Mouse (Mus musculus): ENCODE measurements around the gene Nrf1. TPM values are rescaled to one million over a fixed set of nuclear protein-coding genes. Genes with fewer than 3 reads are reported as not detected.

The Nrf1 gene
- 100 to 1,000 TPM in 1 of 2 experiments, 10 to 100 TPM in 1; 75.3 to 103 TPM for polyA plus RNA-seq (2017; shearing (Covaris generic))

DNA sequence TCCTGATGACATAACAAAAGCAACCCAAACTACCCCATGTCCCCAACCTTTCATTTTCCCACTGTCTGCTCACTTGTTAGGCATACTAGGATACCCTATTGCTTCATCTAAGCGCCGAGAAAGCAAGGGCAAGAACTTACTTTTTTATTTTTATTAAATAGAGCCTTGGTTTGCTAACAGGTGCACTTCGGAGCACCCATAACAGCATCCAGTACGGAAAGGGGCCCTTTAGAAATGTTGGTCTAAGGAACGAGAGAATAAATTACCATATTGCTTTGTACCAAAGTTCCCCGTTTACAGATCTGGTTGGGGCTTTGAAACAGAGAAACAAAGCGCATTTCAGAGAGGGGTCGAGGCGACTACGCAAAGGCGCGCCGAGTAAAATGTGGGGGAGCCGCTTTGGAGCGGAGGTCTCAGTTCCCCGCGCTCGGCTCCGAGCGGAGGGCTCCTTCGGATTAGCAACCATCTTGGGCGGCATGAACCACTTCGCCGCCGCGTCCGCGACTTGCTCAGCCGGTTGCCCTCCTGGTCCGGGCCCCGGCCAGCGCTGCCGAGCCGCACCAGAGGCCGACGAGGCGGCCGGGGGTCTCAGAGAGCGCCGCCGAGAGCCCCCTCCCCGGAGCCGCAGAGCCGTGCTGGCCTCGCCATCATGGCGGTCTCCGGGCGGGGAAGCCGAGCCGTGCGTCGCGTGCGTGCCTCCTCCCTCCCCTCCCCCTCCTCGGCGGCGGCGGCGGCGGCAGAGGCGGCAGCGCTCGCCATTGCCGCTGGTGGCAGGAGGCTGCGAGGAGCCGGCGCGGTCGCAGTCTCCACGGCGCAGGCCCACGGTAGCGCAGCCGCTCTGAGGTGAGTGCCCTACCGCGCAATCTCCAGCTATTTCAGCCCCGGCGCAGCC, at the start of gene Nrf1:
Nrf1 (plus strand) TSS at position 718 of the 892 bp plus-strand sequence.
- ATAC-seq, result peak; percentile 80

DNA sequence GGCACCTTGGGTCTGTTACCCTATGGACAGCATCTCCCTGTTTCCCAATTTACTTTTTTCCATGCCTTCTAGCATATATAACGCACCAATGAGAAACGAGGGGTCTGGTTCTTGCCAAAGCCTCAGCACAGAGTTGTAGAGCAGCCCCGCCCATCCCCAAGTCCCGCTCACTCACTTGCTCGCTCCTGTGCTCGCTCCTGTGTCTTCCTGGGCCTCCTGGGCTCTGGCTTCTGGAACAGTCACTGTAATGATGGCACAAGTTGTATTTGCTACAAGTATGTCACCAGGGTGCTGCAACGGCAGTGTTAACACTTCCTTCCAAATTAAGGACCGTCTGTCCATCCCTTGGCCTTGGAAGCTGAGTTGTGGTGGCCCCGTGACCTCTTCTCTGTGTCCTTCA, 49.6 kb upstream of the Nrf1 start:
- ATAC-seq, result no peak

DNA sequence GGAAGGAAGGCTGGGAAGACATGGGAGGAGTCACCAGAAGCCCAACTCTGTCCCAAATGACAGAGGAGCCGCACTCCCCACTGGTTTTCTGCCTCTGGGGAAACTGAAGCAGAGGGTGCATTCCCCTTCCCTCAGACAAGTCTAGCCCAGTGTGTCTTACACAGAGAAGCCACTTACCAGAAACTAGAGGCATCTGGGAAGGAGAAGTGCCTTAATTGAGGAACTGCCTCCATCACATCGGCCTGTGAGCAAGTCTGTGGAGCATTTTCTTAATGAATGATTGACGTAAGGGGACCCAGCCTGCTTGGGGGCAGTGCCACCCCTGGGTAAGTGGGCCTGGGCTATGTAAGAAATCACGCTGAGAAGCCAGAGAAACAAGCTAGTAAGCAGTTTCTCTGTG, 49.0 kb upstream of the Nrf1 start:
- no peak for ATAC-seq

DNA sequence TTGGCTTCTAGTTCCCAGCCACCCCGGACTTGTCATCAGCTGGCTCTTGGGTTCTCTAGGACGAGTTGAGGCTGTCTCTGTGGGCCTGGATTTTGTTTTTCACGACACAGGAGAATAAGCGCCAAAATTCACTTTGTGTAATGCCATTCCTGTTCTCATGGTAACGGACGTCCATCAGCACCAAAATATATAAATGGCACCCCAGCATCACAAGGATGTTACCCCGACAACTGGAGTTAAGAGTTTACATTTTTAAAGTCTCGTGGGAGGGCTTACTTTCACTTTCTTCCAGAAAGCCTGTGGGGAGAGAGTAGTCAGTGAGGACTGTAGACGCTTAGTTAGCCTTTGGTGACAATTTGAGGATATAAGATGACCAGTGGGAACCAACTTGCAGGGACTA, 45.2 kb upstream of the Nrf1 start:
- ATAC-seq, result no peak

DNA sequence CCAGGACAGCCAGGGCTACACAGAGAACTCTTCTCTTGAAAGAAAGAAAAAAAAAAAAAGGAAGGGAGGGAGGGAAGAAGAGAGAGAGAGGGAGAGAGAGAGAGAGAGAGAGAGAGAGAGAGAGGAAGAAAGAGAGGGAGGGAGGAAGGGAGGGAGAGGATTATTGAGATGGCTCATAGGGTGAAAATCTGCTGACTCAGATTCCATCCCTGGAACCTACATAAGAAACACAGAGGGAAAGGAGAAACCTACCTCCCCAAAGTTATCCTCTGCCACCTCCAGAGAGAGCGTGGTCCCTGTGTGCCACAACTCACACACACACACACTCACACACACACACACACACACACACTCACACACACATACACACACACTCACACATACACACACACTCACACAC, 41.9 kb upstream of the Nrf1 start:
- ATAC-seq, result no peak

DNA sequence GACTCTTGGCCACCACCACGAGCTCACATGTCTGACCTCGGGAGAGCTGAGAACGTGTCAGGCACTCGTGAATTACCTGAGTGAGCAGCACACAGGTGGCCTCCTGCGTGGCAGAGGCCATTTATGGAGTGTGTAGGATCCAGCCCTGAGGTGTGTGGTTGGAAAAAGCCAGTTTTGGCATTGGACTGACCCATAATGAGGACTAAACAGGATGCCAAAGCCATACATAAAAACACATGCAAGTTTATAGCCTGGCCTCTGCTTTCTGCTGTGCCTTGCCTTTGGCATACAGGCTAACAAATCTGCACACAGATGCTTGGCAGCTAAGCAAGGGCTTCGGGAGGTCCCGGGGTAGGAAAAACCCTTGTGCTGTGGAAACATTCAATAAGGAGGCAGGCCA, 38.6 kb upstream of the Nrf1 start:
- no peak for ATAC-seq

DNA sequence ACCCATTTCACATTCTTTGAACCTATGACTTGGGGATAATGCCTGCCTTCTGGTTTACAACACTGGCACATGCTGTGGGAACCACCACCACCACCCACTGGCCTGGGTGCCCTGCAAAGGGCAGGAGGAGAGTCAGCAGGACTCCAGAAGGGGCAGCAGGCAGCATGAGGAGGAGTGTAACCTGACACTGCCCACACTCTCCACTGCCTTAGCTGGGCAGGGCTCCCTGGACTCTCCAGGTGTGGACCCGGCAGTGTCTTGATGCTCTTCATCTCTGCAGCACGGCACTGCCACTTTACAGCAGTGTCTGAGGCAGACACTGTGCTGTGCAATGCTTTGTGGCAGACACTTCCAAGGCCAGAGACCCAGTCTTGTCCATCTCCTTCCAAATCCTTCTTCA, 34.3 kb upstream of the Nrf1 start:
- ATAC-seq, result no peak

DNA sequence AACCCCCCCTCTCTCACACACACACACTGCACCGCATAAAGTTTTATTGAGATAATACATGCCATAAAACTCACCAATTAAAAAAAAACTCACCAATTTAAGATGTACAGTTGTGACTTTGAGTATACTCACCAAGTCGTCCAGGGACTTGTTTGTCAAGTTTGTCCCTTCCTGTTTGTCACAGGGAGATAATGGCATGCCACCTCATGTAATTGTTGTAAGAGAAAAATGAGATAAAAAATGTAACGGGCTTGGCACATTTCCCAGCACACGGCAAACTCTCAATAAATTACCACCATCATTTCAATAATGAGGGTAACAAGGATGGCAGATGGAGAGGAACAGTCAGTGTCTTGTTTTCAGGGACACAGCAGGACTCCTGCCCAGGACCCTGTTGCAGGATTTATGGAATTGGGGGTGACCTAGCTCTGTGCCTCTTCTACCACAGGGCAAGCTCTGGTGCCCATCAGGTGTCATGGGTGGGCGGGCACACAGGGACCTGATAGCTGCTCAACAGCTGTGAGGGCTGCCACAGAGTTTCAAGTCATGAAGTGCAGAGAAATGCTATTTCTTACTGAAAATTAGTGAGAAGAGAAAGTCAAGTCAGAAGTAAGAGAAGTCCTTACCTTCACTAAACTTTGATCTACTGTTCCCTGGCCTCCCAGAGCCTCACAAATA, 33.5 kb upstream of the Nrf1 start:
- ATAC-seq, result no peak

DNA sequence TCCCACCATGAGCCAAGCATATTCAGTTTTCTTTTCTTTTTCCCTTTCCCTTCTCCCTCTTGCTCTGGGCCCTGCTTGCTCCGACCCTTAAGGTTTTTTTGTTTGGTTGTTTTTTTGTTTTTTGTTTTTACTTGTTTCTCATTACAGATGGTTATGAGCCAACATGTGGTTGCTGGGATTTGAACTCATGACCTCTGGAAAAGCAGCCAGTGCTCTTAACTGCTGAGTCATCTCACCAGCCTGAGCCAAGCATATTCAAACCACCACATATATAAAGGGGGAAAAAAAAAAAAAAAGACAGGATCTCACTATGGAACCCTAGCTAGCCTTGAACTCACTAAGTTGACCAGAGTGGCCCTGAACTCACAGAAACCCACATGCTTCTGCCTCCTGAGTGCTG, 26.5 kb upstream of the Nrf1 start:
- no peak for ATAC-seq

DNA sequence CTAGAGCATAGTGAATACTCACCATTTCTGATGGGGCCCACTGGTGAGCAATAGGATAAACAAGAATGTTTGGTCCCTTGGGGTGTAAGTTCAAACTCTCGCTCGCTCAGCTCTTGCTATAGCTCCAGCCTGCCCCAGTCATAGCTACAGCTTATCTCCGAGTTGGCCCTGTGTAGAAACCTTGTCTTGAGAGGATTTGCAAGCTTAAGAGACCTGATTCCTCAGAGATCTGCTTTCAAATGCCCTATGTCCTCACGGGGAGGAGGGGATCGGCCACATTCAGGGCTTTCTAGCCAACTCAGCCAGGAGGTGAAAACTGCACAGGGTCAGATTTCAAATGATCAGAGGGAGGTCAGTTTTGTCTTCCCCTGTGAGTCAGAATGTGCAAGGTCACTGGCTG, 26.1 kb upstream of the Nrf1 start:
- ATAC-seq, result no peak

DNA sequence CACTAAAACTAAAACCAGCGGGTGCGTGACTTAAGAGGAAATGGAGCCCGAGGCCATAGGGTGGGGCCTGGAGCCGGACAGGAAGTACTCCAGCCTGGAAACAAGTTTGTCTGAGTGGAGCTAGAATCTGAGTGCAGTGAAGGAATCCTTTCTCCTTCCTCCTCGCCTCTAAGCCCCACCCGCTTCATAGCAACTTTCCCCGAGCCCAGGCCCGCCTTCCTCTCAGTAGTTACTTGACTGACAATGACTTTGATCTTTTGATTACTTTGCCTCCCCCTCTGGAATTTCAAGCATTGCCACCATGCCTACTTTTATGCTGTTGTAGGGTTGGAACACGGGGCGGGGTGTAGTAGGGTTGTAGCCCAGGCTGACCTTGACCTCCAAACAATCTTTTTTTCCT, 21.0 kb upstream of the Nrf1 start:
- ATAC-seq, result no peak

DNA sequence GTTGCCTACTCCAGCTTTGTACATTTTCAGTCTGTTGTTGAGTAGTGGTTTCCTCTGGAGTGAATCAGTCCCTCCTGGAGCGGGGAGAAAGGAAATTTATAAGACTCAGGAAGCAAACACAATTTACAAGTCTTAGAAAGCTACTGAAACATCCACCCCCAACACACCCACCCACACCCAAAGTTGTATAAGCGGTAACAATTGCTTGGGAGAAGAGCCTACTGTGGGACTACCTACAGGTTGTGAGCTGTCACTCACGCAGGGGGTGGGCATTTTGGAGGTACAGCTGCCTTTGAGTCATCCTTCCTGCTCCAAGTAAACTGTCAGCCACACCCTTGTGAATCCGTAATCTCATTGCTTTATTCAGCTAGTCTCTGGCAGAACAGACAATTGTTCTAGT, 19.4 kb upstream of the Nrf1 start:
- no peak for ATAC-seq

DNA sequence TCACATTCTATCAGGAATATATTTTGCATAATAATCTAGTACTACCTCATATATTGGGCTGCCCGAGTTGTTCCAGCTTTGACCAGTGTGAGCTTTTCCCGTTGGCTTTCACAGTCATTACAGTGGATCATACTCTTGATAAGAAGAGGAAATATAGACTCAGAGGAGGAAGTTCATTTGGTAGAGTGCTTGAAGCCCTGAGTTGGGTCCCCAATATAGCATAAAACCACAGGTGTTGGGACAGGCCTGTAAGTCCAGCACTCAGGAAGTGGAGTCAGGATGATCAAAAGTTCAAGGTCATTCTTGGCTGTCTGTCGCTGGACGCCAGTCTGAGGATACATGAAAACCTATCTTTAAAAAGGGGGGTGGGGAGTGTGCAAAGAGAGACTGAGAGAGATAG, 12.7 kb upstream of the Nrf1 start:
- no peak for ATAC-seq

DNA sequence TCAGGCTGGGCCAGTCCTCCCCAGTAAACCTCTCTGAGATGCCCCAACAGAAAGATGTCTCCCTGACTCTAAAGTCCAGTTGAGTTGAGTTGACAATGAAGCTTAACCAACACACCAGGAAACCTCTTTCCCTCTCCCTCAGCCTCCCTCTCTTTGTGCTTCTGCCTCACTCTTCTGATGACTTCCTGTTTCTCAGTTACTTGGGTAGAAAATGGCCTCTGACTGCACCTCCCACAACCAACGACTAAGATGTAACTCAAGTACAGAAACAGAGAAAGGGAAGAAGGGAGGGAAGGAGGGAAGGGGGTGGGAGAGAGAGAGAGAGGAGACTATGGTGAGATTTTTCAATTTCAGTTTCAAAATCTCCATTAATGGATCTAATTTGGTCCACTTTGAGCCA, 6.3 kb upstream of the Nrf1 start:
- no peak for ATAC-seq

DNA sequence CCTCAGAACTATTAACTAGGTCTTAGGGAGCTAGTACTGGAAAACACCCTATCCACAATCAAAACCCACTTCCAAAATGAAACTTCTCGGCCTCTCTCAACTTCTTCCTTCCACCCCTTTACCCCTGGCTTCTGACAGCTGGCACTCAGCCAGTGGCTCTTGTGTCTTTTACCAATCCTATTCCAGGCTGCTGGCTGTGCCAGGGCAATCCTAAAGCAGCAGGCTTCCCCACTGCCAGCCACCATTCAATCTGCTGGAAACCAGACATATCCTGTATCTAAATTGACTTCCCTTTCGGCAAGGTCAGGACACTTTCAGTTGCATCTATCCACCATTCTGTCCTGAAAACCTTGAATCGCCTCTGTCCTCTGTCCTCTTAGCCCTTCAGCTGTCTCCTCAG, 5.3 kb upstream of the Nrf1 start:
- ATAC-seq, result no peak

DNA sequence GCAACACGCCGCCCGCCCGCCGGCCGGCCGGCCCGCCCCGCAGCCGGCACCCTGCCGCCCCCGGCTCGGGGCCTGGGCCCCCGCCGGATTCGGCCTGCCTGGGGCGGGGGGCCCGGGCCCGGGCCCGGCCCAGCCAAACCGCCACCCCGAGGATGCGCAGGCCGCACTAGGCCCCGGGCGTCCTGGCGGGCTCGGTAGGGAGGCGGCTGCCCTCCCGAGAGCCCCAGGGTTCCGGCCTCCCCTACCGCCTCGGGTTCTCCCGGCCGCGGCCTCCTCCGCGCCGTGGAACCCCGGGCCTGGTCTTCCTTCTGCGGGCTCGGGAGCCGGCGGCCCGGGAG, 344 bp downstream of the Nrf1 start:
- peak; percentile 55 for ATAC-seq

DNA sequence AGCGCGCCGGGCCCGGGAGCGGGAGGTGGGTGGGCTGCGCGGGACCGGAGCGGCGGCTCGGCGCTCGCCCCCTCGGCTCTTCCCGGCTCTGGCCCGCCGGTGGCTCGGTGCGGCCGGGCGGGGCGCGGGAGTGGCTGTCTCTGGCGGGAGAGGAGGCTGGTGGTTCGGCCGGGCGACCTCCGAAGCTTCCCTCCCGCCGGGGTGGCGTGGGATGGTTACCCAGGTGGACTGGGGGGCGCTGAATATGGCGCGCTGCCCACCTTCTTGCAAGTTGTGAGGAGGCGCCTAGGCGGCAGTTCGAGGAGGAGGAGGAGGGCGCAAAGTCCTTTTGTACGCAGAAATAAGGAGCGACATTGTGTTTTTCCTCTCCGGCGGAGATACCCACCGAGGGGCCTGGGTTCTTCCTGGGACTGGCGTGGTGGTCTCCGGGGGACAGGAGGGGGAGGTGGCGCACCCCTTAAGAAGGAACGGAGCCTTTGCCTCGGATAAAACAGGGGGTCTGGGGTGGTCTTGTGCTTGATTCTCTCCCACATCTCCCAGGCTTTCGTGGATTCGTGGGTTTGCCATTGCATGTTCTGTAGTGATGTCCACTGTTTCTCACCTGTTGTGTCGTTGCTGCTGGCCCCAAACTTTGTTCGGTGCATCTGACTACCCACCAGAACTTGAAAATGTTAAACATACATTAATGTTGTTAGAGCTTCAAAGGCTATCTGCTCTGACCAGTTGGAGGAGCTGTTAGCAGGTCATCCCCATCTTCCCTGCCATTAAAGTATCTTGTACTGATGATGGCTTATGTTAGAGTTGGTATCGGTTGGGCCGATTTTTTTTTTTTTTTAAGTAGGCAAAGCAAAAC, 939 bp downstream of the Nrf1 start:
- ATAC-seq, result peak; percentile 14

DNA sequence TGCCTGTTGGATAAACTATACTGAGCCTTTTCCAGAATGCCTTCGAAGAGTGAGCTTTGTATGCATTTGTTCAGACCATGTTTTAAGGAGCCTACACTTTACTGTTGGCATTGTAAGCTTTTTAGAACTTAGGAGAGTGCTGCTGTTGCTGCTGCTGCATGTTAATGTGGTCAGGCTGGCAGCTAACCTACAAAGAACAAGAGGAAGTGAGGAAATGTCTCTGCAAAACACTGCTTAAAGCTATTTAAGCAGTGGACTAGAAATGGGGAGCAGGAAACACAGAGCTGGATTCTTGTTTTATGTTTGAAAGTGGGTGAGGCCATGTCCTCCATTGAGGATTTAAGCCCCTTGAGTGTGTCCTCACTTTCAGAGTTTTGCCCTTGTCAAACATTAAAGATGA, 5.3 kb downstream of the Nrf1 start:
- peak; percentile 47 for ATAC-seq

DNA sequence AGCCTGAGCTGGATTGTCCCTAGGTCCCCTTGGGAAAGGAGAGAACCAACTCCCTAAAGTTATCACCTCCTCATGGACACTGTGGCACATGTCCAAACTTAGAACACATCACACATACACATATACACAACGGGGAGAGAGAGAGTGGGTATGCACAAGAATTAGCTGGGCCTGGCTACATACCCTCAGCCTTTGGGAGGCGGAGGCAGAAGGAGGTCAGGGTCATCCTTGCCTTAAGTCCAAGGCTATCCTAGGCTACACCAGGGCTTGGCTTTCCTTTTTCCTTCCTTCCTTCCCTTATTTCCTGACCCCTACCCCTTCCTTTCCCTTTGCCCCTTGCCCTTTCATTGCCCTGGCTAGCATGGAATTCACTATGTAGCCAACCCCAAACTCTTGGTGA, 14.8 kb downstream of the Nrf1 start:
- ATAC-seq, result no peak

DNA sequence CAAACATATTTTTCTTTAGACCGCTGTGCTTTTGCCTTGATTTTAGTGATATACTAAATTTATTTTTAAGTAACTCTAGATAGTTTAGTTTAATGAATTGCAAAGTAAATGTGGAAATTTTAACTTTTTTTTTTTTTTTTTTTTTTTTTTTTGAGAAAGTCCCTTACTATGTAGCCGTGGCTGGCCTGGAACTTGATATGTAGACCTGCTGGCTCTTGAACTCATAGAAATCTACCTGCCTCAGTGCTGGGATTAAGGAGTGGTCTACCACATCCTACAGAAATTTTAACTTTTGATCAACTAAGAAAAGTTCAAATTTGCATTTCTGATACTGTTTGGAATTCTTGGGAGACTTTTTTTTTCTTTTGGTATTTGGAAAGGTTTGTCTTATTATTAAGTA, 17.6 kb downstream of the Nrf1 start:
- ATAC-seq, result no peak

DNA sequence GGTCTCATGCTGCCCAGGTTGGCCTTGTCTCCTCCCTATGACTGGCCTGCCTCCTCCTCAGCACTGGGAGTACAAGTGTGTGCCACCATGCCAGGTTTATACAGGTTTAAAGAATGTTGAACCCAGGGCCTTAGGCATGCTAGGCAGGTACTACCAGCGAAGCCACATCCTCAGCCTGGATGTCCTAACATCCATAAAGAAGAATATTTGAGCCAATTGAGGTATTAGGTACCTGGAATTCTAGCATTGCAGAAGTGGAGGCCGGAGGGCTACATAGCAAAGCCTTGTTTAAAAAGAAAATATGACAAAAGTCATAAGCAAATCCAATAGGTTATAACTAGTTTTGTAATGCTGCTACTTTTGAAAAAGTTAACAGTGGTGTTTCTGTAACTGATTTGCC, 19.0 kb downstream of the Nrf1 start:
- no peak for ATAC-seq

DNA sequence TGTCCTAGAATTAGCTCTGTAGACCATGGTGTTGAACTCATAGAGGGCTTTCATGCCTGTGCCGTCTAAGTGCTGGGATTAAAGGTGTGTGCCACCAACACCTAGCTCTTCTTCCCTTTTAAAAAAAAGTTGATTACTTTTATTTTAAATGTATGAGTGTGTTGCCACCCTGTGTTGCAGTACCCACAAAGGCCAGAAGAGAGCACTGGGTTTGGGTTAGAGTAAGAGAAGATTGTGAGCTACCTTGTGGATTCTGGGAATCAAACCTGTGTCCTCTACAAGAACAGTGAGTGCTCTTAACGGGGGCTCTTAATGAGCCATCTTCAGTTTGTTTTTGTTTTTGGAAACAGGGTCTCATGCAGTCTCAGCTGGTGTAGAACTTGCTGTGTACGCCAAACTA, 24.7 kb downstream of the Nrf1 start:
- no peak for ATAC-seq

DNA sequence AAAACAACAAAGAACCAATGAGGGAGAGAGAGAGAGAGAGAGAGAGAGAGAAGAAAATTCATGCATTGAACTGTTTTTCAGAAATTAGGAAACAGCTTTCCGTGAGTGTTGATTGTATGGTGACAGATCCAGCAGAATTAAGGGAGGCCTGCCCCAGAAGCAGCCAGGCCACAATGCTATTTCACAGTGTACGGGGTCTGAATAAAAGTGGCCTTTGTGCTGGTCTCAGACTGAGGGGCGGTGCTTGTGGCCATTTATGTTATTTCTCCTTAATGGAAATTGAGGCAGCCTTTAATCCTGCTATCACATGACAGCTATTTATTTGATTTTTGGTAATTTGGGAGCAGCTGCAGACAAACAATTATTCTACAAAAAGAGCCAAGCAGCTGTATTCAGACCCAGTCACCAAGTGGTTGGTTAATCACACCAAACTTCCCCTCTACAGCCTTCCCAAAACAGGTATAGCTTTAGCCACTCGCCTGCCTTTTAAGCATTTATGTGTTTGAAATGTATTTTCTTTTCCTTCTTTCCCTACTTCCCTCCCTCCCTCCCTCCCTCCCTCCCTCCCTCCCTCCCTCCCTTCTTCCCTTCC, 31.2 kb downstream of the Nrf1 start:
- ATAC-seq, result no peak
